Mouse (Mus musculus): Measurements from ENCODE around the gene Trpc6. TPM values are rescaled to one million over a fixed set of nuclear protein-coding genes. Genes with fewer than 3 reads are reported as not detected.

Gene Trpc6
- polyA plus RNA-seq, 1 experiment from 2014 or later, result 0.37 TPM

DNA sequence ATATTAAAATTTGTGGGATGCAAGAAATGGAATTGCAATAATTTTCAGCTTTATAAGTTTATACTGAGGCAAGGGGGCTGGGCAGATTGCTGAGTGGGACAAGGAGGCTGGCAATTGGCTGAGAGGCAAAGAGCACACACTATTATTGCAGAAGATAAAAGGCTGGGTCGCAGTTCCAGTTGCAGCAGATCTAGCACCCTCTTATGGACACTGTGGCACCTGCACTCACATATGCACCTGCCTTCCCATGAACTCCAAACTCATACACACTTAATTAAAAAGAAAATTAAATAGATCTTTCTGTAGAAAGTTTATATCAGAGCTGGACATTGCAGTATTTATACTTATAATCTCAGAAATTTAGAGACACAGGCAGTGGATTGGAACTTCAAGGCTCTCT, 175.1 kb downstream of the Trpc6 start:
- Histone ChIP-seq H3K27me3 (ENCODE audit: control insufficient read depth, insufficient read depth, low read length) (no peaks in the 10 kb centered on the region), H3K36me3 (ENCODE audit: control insufficient read depth, insufficient read depth, low read length) (no peaks in the 10 kb centered on the region), H3K27ac (replicated peaks; ENCODE audit: low read depth, low read length) (no peak overlapping the region), H3K9me3 (ENCODE audit: control insufficient read depth, low read length) (no peaks in the 10 kb centered on the region), H3K9ac (replicated peaks; ENCODE audit: low read length) (no peak overlapping the region), H3K4me2 (ENCODE audit: low read length) (no peak overlapping the region), H3K4me1 (ENCODE audit: control insufficient read depth, insufficient read depth, low read length) (no peaks in the 10 kb centered on the region), H3K4me3 (replicated peaks; ENCODE audit: low read depth, low read length) (no peak overlapping the region)
- WGBS, result 68% methylated on average over 1 of the region's 1 CpGs
- no peak for ATAC-seq (ENCODE audit: low FRiP score, low TSS enrichment)
- no peak for DNase-seq

DNA sequence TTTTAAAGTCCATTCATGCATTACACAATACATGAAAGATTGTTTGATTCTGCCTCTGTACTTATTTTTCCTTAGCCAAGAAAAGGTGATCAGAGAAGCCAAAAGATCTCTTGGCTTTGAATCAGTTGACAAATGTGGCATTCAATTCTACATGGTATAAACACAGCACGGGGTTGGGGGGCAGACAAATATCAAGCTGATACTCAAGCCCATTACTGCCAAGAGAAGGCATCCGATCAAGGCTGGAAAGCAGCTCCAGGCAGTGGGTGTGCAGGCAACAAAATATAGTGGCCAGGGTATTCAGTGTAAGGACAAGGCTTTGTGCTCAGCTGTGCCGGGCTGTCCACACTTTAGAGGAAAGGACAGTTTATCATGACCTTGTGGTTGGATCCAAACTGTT, 185.1 kb downstream of the Trpc6 start:
- Histone ChIP-seq H3K27me3 (ENCODE audit: control insufficient read depth, insufficient read depth, low read length) (no peaks in the 10 kb centered on the region), H3K36me3 (ENCODE audit: control insufficient read depth, insufficient read depth, low read length) (no peaks in the 10 kb centered on the region), H3K4me2 (ENCODE audit: low read length) (no peak overlapping the region), H3K4me1 (ENCODE audit: control insufficient read depth, insufficient read depth, low read length) (no peaks in the 10 kb centered on the region), H3K4me3 (replicated peaks; ENCODE audit: low read depth, low read length) (no peak overlapping the region), H3K9me3 (ENCODE audit: control insufficient read depth, low read length) (no peaks in the 10 kb centered on the region), H3K27ac (replicated peaks; ENCODE audit: low read depth, low read length) (no peak overlapping the region), H3K9ac (replicated peaks; ENCODE audit: low read length) (no peak overlapping the region)
- DNase-seq (no peak), ATAC-seq (ENCODE audit: low FRiP score, low TSS enrichment) (no peak)
- WGBS, result 86% methylated on average over 3 of the region's 3 CpGs
